Mouse (Mus musculus) 3T3-L1 (cell line): ENCODE measurements around the gene Zfp286.
"Not testable (repeated sequence)": the region's sequence is repeated elsewhere in the genome, so short reads cannot be mapped to it uniquely, and the experiment has no call there.

Source experiments
- DNase-seq: peaks from one replicate; pipeline ENCODE4 v3.0.0-alpha.2; 2015; ENCODE audit warnings: low read depth, low spot score

Zfp286 gene

DNA sequence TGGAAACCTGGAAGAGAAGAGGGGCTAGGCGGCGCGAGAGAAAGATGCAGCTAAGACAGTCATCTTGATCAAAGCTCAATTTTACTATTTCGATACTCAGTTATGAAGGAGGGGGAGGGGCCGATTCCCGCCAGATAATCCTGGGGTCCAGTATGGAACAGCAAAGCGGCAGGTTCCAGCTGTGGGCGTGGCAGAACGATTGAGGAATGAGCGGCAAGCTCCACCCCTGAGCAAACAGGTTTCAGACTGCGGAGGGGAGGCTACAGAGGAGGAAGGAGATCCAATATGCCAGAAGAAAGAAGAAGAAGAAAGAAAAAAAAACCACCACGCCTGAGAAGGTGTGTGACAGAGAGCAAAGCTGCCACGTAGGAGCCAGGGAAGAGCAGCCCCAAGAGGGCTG lies 14.9 kb upstream of the Zfp286 start:
- no peak for DNase-seq

DNA sequence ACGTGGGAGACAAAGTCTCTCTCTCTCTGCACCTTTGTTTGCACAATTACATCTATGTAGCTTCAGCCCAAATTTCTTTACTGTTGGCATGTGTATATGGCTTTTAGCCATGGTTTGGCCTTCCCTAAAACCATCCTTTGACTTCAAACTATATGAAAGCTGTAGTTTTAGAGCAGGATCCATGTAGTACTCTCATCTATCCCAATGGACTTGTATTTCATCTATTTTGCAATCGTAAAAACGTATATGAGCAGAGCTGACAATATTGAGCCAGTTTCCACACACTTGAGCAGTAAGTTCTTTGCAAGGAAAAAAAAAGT lies 315 bp upstream of the Zfp286 start:
- no peak for DNase-seq

DNA sequence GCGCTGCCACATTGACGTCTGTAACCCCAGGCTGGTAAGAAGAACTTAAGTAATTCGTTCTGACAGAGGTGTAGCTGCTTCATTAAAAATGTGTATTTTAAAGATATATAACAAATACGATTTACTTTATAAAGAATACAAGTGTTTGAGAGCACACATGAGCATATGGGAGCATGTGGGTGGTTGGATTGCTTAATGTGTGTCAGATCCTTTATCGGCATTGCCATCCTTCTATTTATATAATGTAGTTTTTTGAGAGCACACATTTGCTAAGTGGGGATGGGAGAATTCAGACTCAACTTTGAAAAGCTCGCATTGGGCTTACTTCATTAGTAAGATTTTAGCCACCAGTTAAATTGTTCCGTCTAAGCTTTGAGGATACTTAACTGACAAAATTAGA lies 12.8 kb downstream of the Zfp286 start:
- no peak for DNase-seq

DNA sequence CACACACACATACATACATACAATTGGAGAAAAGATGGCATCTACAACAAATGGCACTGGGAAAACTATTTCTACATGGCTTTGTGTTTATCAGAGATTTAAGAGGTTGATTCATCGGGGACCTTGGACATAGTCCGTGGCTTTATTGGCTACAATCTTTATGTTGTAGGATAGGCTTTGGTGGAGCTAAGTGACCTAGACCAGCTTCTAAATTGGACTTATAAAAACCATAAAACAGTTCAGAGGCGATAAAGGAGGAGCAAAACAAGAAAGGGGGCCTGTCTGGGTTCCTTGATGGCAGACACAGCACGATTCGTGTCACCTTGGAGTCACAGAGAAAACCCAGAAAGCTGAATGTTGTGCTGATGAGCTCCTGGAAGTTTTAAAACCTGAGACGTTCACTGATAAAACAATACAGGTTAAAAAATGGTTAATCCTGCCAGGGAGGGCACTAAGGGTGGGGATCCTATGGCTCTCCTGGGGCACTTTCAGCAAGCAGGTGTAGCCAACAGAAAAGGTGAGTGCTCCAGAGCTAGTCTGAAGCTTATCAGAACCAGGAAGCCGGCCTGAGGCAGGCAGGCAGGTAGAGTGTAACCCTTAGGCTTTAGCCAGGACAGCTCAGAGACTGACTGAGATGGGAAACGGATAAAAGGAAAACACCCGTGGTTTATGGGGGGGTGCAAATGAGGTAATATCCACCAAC lies 28.4 kb downstream of the Zfp286 start:
- no peak for DNase-seq

DNA sequence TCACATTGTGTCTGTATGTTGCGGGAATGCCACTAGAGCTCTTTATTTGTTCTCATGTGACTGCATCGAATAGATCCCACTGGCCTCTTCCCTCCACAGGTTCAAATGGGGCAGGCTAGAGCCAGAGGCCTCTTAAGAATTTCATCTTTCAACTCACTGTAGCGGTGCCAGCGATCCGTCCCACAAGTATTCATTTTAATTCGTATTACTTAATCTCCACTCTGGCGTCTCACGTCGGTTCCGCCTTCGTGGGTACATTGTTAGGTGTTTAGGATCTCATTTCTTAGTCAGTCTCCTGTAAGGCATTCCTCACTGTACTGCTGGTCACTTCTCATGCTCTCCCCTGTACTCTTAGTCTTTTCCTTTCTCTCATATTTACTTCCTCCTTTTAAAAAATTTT lies 30.8 kb downstream of the Zfp286 start:
- no peak for DNase-seq

DNA sequence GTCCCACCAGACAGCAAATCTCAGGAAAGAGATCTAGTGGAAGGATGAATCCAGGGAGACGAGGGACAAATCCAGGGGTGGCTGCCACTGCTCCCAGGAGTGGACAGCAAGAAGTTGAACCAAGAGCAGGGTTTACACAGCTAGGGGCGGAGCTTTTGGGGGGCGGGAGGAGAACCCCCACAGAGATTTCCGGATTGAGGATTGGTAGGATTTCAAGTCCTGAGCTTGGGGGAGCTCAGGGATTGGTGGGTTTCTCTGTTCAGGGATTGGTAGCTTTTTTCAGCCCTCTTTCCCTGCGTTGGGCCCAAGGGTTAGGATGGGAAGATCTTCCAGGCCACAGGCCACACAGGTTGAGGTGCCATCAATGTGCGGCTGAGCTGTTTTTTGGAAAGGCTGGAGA lies 31.4 kb downstream of the Zfp286 start:
- DNase-seq: no peak

DNA sequence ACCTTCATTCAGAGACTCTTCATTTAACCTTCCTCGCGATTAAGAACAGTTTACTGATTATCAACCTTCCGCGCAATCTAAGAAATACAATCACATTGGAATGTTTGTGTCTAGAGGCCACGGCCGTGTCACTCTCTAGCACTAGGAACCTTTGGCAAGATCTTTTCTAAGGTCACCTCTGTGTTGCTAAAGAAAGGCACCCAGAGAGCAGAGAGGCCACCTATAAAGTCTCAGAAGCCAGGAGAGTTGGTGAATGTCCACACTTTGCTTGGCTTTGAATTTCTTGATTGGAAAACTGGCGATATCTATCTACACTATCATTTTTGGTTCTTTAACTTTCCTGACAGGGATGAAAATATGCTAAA lies 32.1 kb downstream of the Zfp286 start:
- no peak for DNase-seq

DNA sequence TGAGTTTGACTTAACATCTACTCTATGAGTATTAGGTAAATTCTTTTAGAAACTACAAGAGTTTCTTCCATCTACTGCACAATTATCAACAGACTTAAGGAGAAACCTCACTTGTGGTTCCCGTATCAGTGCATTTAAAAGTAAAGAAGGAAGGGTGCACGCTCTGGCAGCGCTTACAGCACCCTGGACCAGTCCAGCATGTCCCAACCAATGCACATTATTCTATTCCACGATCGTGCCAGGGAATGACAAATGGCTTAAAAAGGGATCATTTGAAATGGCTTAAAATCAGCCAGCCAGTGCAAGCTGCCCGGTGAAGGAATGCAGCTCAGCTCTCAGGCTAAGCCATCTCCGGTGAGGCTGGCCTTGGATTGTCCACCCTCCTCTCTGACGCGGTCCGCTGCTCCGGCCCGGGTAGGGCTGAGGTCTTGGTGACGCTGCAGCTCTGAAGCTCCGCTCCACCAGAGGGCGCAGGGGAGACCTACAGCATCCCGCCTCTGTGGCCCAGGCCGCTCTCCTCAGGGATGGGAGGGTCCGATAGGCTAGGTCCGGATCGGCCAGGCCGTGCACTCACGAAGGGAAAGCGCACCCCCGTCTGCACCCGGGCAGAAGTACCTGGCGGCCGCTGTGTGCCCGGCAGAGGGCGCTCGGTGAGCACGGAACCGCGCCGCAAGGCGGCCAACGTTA lies 32.7 kb downstream of the Zfp286 start:
- DNase-seq: peak; percentile 92

DNA sequence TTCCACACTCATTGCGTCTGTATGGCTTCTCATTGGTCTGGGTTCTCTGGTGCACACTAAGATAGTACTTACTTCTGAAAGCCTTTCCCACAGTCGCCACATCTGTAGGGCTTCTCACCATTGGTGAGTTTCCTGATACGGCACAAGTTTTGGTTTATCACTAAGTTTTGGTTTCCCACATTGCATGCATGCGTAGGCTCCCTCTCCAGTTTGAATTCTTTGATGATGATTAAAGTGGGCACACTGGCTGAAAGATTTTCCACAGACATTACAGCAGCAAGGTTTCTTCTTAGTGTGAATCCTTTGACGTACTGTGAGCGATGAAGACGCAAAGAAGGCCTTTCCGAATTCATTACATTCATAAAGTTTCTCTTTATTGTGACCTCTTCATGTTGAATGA lies 36.5 kb downstream of the Zfp286 start, which contains the start of gene Gm10428:
TSS of gene Gm10428 (plus strand) at position 321 of the 400 bp plus-strand sequence.
- no peak for DNase-seq

DNA sequence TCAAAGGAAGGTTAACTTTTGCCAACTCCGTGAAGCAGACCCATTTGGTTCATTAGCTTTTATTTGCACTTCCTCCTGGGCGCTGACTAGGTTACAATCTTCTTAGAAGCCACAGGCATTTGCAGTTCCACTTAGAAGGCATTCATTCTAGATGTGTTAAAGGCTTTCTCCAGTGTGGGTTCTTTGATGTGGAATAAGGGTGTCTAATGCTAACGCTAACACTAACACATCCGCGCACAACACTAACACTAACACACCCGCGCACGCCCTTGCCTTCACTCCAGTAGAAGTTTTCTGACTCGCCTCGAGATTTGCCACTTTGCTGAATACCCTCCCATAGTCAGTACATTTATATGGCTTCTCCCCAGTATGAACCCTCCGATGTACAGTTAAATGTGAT lies 37.1 kb downstream of the Zfp286 start:
- DNase-seq: no peak

DNA sequence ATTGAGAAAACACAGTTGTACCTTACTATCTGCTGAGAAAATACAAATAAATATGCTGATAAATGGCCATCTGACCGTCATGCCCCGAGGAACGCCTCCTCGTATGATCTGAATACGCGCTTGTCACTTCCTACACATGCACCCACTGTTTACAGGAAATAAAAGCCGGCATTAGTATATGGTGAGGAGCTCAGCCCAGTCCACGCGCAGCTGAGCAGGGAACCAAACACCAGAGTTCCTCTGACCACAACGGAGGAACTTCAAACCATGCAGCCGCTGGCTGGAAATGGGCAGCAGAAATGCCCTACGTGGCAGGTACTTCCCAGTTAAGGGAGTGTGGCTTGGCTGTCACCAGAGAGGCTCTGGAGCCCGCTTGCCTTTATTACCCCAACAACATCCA lies 39.8 kb downstream of the Zfp286 start:
- DNase-seq: not testable (repeated sequence)

DNA sequence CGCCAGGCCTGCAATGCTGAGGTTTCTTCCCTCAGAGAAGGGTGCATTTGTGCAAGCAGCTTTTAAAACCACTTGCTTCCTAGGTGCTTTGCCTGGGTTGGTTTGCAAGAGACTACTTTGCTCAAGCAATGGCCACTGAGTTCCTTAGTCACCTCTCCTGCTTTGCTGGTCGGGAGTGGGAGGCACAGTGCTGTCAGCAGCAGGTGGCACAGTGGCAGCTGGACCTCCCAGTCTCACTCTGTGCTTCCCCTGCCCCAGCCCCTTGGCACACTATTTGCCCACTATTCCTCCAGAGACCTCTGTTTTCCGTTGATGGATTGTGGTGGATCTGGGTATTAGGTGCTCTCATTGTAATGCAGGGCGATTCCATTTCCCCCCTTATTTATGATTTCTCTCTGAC lies 41.2 kb downstream of the Zfp286 start:
- no peak for DNase-seq

DNA sequence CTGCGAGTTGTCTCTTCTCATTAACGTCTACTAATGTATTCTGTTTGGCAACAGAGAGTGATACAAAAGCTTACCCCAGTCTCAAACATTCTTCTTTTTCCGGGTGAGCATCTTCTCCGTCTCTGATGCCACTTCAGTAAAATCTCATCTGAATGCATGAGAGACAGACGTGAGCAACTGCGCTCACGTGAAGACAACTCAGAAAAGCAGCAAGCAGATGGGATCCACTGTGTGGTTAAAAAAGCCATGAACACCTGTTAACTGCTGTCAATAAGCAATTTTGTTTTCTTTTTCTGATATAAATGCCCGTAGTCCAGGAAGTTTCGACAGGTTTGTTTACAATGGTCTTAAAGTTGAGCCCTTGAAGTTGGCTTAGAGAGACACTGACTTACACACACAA lies 42.0 kb downstream of the Zfp286 start:
- no peak for DNase-seq

DNA sequence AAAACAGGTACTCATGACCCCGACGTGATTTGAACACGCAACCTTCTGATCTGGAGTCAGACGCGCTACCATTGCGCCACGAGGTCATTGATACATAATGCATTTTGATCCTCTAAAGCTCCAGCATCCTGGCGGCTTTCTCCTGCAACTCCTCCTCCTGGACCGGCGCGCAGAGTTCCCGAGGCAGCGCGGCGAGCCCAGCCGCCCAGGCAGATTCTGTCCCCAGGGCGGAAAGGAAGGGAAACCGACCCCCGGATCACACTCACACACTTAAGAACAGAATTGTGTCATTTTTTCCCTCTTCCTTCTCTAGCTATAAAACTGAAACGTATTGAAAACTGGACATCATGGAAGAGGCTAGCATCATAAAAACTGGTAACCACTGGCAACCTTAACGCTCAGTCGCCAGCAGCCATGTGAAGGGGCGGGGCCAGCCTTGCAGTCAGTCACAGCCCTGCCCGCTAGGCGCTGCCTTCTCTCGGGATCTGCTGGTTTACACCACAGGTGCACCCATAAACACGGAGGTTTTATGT lies 43.2 kb downstream of the Zfp286 start:
- no peak for DNase-seq

DNA sequence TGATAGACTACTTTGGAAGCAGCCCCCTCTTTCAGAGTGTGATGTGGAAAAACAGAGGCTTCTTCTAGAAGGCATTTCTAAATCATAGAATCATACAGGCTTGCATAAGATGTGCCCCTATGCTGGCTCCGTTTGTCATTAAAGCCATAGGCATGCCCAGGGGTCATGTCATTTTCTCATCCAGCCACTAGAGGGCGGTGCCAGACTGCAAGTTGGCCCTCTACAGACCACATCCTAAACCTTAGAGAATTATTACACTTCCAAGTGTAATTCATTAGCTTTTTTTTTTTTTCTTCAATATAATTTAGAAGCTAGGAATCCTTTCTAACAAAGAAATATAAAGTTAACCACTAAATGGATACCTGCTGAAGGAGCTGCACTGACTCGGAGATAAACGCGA lies 45.2 kb downstream of the Zfp286 start:
- DNase-seq: peak; percentile 76

DNA sequence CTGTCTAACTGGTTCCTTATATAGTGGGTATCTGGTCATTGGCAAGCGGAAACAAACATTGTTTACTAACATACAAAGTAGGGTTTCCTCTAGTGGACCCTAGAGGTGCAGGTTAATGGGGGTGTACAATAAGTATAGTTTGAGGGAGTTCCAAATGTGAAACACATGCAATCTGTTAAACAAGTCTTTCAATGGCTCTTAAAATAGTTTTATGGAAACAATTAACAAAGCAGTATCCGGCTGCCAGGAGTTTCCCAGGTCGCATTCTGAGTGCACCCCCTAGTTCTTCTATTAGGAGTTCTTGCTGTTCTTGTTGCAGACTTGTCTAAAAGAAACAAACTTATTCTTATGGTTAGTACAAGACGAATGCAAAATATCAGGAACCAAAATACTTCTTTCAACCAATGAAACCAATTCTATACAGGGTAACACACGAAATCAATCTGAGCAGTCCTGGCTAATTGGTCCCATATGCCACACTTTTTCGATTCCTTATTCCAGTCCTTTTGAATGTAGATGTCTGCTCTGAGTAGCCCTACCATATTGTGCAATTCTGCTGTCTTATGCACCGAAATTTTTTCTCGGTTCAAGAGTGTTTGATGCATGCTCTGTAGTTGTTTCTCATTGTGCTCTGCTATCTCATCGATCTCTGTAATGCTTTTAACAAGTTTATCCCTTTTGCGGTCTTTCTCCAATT lies 46.9 kb downstream of the Zfp286 start:
- DNase-seq: no peak

DNA sequence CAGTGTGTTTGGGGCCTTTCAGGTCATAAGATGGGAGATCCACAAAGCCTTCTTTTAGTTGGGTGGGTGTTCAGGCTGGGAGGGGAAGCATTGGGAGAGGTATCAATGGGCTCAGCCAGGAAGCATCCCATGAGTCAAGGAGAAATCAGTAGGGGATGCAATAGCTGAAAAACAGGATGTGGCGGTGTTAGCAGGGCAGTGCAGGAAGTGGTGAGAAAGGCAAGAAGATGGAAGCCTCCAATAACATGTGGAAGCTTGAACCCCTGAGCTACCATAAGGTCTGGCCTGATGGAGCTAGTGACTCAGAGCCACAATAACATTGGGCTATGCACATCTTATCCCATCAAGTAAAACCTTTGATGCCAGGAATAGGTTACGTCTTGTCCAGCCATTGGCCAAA lies 48.1 kb downstream of the Zfp286 start:
- DNase-seq: no peak

DNA sequence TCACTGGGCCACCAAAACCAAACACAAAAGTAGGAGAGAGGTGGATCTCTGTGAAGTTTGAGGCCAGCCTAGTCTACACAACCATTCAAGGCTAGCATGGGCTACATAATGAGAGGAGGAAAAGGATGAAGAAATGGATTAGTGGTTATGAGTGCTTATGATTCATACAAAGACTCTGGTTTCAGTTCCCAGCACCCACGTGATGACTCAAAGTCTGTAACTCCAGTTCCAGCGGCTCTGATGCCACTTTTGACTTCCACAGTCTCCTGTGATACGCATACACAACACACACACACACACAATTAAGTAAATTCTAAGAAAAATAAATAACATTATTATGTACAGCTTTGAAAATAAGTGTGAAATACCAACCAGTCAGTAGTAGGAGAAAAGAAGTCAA lies 56.6 kb downstream of the Zfp286 start:
- peak; percentile 15 for DNase-seq

DNA sequence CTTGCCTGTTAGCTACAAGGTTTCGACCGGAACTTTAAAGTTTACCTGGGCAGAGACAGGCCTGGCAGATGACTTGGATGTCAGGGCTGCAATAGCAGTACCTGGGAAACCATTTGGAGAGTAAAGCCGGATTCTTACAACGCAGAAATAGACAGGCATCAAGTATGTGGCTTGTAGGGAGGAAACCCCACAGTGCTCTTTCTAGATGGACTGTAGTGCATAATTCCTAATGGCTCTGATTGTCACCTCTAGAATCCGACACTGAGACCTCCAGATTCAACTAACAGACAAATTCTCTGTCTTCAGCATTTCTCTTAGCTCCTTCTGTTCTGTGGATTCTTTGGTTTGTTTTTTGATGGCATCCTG lies 57.3 kb downstream of the Zfp286 start:
- no peak for DNase-seq

DNA sequence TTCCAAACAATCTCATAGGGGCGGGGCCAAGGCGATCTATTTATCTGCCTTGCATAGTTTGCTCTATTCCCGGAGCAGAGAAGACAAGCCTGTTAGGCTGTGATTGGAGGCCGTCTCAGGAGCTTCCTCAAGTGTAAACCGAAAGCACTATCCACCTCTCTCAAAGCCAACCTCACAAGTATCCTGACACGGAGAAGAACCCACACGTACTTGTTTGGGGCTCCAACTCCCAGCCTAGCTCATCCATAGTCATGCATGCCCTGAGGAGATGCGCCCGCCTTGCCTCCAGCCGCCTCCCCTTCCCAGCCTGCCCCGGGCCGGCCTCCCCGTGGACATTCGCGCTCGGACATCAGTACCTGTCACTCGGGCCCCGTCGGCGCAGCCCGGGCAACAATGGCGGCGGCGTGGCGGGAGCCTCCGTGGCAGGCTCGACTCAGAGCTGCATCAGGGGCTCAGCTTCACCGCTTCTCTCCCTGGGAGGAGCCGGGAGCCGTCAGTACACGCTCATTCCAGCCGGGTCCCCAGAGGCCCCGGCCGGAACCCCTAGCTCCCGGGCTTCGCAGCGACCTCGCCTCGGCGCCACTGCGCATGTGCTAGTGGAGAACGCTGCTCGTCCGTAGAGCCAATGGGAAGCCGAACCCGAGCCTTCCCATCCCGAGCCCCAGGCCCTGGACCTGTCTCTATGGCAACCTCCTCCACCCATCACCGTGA lies 57.8 kb downstream of the Zfp286 start, which contains the start of gene Zfp287:
TSS of gene Zfp287 (minus strand) at position 595 of the 711 bp plus-strand sequence.
- DNase-seq: peak; percentile 83

DNA sequence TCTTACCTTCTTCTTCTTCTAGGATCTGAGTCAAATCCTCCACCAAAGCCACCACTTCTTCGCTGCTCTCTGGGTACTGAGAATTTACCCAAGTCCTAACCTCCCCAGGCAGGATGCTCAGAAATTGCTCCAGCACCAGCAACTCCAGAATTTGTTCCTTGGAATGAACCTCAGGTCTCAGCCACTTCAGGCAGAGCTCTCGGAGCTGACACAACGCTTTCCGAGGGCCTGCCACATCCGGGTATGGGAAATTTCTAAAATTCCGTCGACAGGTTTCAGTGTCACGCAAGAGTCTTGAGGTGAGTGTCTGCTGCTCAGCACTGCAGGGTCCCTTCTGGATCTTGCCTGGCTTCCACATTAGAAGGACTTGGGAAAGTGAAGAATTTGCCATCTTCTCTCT lies 61.0 kb downstream of the Zfp286 start:
- no peak for DNase-seq

DNA sequence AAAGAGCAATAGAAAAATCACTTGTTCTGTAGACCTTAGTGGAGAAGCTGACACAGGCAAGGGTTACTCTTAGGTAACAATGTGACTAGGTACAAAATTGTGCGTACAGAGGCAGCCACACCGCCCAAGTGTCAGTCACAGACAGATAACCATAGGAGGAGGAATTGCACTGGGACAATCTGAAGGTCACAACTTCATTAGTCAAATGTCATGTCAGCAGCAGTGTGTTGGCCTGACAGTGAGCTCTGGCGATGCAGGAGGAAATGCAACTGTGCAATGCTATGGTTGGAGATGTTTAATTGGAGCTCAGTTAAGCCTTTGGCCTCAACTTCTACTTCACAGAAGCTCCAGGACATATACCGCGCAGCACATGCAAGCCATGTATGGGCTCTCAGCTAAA lies 78.6 kb downstream of the Zfp286 start:
- DNase-seq: no peak
